Mouse (Mus musculus): Measurements from ENCODE around the gene Sult2b1. TPM values are rescaled to one million over a fixed set of nuclear protein-coding genes. Genes with fewer than 3 reads are reported as not detected.

Sult2b1 gene
- total RNA-seq (2023), result under 1 TPM in 1 of 2 experiments, not detected in 1; 0.46 TPM

DNA sequence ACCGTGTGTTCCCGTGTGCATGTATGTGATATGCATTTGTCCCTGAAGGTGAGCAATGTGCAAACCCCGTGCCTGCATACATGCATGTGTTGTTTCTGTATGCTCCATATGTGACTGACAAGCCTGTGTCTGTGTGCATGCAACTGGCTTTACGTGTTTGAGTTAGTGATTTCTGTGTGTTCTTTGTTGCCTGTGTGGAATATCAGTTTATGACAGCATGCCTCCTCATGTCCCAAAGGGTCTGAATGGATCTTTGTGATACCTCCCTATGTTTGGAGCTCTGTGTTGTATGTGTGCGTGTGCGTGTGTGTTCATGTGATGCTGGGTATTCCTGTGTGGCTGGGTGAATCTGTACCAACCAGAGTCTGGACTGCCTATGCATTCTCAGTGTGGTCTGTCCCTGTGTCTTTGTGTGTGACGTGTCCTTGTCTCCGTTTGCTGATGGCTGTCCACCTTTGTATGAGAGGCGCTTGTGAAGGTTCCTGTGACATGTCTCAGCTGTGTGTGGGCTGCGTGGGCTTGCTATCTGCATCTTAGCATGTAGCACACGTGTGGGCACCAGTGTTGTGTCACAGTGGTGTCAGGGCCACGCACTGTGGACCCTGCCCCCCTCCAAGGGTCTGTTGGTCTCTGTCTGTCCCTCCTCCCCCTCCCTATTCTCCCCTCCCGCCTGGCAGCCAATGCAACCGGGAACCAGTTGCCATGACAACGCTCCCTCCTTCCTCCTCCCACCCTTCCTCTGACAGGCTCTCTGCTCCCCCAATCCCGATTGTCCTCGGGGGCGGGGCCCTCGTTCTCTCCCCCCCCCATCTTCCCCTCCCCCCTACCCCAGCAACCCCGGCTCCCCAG, at the start of gene Sult2b1:
Sult2b1 (minus strand) TSS at position 146 of the 849 bp plus-strand sequence.

DNA sequence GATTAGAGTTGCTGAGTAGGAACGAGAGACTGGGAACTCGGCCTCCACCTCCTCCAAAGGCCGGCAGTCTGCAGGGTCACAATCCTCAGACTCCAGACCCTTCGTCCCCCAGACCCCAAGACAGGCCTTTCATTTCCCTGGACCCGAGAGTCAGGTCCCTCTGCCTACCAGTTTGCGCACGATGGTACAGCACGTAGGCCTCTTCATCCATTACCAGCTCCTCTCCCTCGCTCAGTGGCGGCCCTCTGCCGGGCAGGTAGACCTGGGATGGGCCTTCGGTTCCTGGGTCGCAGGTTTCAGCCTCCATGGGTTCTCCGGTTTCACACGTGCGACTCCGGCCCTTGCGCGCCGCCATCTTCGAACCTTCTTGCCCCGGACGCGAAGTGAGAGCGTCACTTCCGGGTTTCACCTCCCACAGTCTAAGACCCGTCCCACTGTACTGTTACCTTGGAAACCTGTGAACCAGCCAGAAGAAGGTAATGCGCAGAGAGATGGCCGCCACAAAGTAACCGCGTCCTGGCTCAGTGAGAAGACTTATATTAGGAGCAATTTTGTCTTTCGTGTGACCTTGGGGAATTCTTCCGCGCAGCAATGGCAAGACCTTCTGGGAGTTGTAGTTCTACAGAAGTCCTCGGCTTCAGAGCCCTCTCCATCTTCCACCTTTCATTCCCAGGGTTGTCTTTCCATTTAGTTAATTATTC, 46.1 kb upstream of the Sult2b1 start, which contains the start of gene Grwd1:
Grwd1 (minus strand) TSS at position 518 of the 701 bp plus-strand sequence.

DNA sequence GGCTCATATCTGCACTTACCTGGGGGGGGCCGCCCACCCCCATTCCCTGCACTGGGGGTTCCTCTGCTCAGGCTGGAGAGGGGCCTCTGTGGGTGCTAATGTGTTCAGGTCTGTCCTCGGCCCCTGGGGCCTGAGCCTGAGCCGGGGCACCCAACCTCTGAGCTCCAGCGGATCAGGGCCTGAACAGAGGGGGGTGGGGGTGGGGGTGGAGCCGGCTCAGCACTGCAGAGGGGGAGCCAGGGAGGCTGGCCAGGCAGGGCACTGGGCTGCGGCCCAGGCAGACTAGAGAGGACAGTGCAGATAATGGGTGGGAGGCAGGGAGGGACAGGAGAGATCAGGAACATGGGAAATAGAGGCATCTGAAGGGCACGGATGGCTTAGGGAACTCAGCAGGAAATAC, 40.1 kb upstream of the Sult2b1 start, which contains the start of gene Kcnj14:
Kcnj14 (minus strand) TSS at position 185 of the 400 bp plus-strand sequence.

DNA sequence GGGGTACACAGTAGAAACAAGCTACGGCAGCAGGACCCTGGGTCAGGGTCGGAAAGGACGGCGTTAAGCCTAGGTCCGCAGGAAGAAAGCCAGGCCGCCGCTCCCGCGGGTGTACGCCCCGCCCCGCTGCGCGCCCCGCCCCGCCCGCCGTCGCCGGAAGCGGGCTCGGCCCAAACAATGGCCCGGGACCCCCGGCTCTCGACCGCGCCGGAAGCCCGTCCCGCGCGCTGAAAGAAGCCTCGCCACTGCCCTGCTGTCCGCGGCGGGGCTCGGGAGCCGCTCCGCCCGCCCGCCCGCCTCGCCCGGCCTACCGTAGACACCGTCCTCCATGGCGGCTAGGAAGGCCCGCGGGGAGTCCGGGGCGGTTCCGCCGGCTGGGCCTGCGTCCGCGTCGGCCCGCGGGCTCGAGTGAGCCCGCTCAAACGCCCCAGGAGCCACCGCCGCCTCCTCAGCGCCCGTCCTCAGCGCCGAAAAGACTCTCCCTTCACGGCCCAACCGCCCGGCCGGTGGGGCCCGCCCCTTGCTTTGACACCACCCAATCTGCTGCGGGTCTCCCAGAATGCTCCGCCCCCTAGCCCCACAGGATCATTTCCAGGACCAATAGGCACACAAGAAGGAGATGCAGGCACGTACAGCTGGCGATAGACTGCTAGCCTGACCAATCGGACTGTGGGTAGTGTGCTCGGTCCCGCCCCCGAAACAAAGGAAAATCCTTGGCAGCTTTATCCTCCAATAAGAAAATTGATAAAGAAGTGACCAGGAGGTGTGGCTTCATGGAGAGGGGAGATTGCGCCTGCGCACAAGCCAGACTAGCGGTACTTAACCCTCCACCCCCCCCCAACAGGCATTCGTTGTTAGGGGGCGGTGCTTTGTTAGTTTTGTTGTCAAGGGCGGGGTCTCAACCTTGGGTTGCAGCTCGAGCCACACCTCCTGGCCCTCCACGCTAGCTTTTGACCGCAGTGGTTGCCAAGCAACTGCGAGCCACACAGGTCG, 29.6 kb upstream of the Sult2b1 start, which contains the start of gene Cyth2:
Cyth2 (minus strand) TSS at position 795 of the 993 bp plus-strand sequence.

DNA sequence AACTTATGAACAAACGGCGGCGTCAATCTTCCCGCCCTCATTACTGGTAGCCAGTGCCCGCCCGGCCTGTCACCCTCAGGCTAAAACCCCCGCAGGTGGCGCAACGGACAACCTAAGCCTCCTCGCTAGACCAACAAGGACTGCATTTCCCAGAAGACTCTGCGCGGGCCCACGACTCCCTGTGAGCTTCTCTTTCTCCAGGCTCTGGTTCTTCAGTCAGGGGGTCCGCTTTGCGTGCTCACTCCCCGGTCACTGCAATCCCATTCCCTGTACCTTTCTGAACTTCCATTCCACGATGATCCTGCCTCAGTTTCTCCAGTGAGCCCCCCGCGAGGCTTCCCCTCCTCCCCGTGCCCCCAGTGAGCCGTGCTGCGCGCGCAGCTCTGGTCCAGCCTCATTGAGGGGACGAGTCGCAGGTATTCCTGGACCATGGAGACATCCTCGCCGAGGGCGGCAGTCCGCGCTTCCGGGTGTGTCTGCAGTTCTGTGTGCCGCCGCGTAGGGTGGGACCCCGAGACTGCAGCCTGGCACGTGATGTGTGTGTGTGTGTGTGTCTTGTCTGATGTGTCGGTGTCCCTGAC, 868 bp downstream of the Sult2b1 start, which contains the start of gene Lmtk3:
Lmtk3 (plus strand) TSS at position 228 of the 581 bp plus-strand sequence.

DNA sequence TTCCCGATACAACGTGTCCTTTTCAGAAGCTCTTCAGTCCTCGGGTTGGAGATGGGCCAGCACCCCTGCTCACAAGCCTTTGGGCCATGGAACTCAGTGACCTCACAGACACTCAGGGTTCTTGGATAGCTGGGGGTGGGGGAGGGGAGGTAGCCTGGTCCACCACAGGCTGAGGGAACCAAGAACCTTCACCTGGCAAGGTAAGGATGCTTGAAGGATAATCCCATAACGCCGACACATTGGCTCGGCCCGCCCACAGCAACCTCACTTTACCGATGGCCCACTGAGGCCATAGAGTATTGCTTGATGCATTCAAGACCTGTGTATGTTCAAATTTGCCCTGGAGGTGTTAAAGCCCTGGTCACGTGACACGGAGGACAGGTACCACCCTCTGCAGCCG, 58.8 kb downstream of the Sult2b1 start, which contains the start of gene Spaca4:
Spaca4 (minus strand) TSS at position 101 of the 400 bp plus-strand sequence.

DNA sequence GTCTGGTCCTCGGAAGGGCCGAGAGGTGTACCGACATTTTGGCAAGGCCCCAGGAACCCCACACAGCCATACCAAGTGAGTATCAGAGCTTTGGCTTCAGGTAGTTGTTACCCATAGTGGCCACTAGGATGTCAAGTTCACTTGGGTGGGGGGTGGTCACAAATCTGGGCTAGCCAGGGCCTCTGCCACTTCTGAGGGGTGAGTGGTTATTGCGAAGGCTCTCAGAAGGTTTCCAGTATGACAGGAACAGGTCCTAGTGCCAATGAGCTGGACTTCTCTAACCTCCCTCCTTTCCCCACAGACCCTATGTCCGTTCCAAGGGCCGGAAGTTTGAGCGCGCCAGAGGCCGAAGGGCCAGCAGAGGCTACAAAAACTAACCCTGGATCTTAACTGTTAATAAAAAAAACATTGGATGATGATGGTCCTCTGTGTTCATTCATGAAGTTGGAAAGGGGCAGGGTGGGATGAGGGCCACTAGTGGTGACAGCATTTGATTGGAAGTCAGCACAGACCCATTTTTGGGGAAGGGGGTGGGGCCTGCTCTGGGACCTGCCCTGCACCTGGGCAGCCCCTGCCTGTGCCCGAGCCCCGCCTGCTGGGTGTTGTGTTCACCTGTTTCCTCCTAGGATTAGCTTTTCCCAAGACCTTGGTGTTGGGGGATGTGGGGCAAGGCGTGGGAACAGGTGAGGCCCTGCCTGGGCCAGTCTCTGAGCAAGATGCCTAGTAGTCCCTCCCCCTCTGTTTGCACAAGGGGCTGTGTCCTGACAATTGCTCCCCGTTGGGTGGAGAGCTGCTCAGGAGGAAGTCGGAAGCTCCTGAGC, 63.8 kb downstream of the Sult2b1 start, which contains the start of gene Fam83e:
Fam83e (plus strand) TSS at position 800 of the 821 bp plus-strand sequence.

DNA sequence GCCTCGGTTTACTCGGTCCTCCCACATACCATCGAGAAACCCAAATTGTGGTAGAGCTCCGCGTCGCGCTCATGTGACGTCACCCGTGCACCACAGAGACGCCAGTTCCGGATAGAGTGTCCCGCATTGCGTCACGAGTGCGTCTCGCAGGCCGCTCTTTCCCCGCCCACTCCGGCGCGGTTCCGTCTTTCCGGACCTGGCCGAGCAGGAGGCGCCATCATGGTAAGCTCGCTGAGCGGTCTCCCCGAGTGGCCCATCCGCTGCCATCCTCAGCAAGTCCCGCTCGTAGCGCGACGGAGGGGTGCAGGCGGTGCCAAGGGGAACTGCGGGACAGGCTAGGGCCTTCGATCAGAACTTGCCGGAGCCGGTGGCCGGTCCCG, 66.6 kb downstream of the Sult2b1 start, which contains the start of gene Sphk2:
Sphk2 (minus strand) TSS at position 85 of the 380 bp plus-strand sequence.

DNA sequence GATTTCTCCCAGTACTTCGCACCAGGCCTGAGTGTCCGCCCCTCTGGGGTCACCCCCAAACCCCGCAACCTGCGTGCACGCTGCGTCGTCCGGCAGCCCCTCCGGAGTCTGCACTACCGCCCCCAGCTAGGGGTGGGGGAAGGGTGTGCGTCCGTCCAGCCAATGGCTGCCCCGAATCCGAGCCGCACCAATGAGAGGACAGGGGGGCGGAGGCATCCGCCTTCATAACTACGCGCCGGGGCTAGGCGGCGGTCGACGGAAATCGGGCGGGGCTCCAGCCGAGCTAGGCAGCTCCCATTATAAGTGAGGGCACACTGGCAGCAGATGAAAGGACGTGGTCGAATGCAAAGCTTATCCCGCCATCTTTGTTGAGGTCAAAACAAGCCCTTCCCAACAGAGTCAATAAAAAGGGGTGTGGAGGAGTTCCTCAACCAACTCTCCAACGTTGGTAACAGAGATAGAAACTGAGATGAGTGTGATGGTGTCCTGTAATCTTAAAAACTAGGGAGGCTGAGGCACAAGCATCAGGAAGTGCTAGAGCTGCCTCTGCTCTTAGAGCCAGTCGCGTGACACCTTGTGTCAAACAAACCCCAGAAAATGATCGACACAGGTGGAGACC, 69.3 kb downstream of the Sult2b1 start, which contains the start of gene Rpl18:
Rpl18 (plus strand) TSS at position 368 of the 619 bp plus-strand sequence.

DNA sequence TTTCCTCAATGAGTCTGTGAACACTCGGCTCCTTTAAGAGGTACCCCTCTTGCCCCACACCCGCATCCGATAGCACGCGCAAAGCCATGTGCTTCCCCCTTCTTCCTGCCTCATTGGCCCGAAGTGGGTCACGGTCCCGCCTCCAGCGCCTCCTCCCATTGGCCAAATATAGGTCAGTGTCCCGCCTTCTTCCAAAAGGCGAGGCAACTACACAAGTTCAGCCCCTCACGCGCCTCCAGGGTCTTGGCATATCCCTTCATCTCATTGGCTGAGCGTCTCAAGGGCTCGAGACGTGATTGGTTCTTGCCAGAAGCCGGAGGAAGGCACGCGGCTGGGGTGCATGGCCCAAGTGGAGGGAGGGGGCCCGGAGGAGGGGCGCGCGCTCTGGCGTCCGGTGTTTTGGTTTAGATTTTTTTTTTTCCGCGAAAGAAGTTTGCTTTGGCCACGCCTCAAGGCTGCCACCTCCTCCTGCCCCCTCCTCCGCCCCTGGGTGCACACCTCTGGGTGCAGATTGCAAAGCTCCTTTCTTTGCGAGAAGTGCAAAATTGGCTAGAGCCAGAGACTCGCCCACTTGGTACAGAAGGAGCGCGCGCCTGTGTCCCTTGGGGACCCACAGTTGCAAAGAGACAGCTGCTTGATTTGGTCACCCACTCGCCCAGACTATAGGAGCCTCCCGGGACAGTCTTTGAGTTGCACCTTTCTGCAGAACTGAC, 79.6 kb downstream of the Sult2b1 start, which contains the start of gene Dbp:
Dbp (plus strand) TSS at position 359 of the 713 bp plus-strand sequence.

DNA sequence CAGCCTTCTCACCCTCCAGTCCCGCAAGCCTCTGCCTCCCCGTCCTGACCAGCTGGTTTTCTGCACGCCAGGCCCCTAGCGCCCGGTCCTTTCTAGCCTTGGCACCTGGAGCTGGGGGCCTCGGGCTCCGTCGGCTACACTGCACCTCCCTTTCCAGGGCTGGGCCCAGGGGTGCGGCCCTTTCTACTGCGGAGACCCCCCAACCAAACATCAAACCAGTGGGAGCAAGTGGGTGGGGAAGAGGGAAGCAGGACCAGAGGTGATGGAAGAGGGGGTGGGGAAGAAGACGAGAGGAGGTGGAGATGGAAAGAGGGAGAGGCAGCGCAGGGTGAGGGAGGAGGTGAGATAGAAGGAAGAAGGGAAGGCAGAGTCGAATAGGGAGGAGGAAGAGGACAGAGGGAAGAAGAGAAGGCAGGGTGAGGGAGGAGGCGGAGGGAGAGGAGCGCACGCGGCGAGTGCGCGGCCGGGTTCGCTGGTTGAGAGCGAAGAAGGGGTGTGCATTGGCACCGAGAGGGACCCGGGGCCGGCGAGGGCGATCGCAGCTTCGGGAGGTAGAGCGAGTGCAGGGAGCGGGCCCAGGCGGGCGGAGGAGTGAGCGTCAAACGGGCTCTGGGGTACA, 84.8 kb downstream of the Sult2b1 start, which contains the start of gene Car11:
Car11 (plus strand) TSS at position 321 of the 619 bp plus-strand sequence.

DNA sequence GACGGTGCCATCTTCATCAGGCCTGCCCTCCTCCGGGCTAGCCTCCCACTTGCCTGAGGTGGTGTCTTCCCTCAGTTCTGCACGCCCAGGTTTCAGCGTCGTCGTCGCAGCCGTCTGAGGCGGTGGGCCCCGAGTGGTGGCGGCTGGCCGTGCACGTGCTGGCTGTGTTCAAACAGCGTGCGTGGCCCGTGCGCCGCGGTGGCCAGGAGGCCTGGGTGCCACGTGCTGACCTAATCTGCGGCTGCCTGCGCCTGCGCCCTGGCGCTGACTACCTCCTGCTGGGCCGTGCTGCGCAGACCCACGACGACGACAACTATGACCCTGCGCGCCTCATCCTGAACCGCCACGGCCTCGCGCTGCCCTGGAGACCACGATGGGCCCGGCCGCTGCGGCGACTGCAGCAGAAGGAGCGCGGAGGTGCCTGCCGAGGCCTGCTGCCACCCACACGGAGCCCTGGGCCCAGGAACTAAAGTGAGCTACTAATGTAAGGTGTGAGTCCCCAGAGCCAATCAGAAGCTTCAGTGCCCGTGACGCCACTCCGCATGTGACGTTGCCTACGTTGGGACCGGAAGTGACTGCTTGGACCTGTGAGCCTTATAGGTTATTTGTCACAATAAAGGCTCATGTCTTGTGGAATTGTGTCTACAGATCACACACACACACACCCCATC, 90.4 kb downstream of the Sult2b1 start, which contains the start of gene Sec1:
Sec1 (minus strand) TSS at position 482 of the 671 bp plus-strand sequence.

DNA sequence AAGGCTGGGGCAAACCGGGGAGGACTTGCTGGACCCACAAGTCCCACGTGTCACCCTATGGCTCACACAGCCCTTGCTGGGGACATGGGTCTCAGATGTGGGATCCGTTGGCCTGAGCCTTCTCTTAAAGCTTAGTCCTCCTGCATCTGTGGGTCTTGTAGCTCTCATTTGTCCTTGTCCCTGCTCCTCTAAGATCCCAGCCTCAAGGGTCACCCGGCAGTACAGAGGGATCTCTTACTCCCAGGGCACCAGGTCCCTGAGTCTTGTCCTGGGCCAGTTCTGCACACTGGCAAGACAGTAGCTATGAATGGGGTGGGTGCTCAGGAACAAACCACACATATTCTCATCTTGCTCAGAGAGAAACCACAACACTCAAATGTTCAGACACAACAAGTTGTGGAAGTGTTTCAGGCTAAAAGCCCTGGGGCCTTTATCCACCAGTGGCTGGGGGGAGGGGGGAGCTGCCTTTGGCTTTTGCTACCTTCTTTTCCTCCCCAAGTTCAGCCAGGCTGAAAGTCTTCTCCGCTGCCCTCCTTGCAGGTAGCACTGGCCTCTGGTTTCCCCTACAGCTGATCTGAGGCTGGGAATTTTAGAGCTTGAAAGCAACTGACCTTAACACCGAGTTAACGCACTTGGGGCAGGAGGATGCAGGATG, 100.9 kb downstream of the Sult2b1 start, which contains the start of gene Ntn5:
Ntn5 (plus strand) TSS at position 627 of the 655 bp plus-strand sequence.

